Mouse (Mus musculus) Patski (cell line): ENCODE results near the gene Zmiz2. TPM values are rescaled to one million over a fixed set of nuclear protein-coding genes. Genes with fewer than 3 reads are reported as not detected.
A peak's percentile ranks its signal among the peaks of the same experiment; 100 is the strongest.
"Not testable (repeated sequence)": the region's sequence is repeated elsewhere in the genome, so short reads cannot be mapped to it uniquely, and the experiment has no call there.

Source experiments
- ATAC-seq: fragments of 100-300 bp; one replicate; pipeline ENCODE4 v1.8.0; 2021
- CTCF ChIA-PET: fragments of 350-600 bp; sonication (Branson Sonifier 250); formaldehyde crosslinking; loops from one replicate; lab custom pipeline; 2022; ENCODE audit warnings: inconsistent platforms; lab: Charles Lee
- POLR2A ChIA-PET: fragments of 350-600 bp; sonication (Branson Sonifier 250); formaldehyde crosslinking; loops from one replicate; lab custom pipeline; 2022; ENCODE audit warnings: antibody characterized with exemption, inconsistent platforms; lab: Charles Lee
- DNase-seq: peaks from one replicate; pipeline ENCODE4 v3.0.0-alpha.2; 2011; ENCODE audit warnings: low read depth, low spot score
- H3K27me3 ChIP-seq: fragments of 371-371 bp; one replicate; pipeline ENCODE4 v1.5.1; 2021
- CTCF ChIP-seq: fragments of 100-300 bp; IDR thresholded peaks from one replicate; pipeline ENCODE4 v1.5.1; 2021
- in situ Hi-C: fragments of 300-500 bp; cut with MboI; formaldehyde crosslinking; loops from 3 replicates; pipeline ENCODE4 v1.11.1; 2018; ENCODE audit warnings: low pct_unique_long_range_greater_than_20kb, mixed read lengths
- polyA plus RNA-seq: library from polyadenylated mRNA; unstranded; gene quantifications from one replicate; pipeline ENCODE4 v1.2.3, GENCODE M21; 2021

Zmiz2 gene
- polyA plus RNA-seq, 1 experiment from 2014 or later: 46.9 TPM

DNA sequence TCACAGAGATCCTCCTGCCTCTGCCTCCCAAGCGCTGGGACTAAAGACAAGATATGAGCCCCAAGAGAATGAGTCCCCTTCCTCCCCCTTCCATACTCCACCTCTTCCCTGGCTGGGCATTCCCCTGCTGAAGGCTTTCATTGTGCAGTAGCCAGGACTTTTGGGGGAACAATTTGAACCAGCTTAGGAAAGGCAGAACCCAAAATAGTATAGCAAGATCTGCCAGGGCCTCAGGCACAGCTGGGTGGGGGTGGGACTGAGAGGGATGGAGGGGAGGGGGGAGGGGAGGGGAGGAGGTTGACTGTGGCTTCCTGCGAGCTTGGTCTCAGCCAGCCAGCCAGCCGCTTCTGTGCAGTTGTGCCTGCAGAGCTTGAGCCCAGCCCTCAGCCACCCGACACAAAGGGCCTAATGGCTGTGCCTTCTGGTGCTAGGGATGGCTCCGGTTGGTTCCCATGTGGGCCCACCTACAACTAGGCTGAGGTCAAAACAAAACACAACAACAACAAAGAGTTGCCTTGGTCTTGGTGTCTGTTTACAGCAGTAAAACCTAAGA lies 21.3 kb downstream of the Zmiz2 start:
- in situ Hi-C loops: no loop called here
- CTCF ChIA-PET: interaction anchor here (3.7 kb wide), 1 partner anchor 9 kb away, joined by 32 read pairs; no protein-coding TSS in a partner anchor
- DNase-seq: no peak
- POLR2A ChIA-PET: no interaction called here
- no peak for TF ChIP-seq CTCF
- no peak for ATAC-seq
- no peaks in the 10 kb centered on the region for H3K27me3 ChIP-seq

- ChIA-PET CTCF (interaction anchor here (1.4 to 3.7 kb wide), 2 partner anchors 9 to 33 kb away, joined by 5 to 32 read pairs; no protein-coding TSS in a partner anchor), POLR2A (interaction anchor here (1.0 to 1.7 kb wide), 2 partner anchors 15 to 18 kb away, joined by 4 to 5 read pairs; no protein-coding TSS in a partner anchor)
- DNase-seq, in situ Hi-C loops, H3K27me3 ChIP-seq, ATAC-seq: not testable (repeated sequence)
These were observed 21.9 kb downstream of the Zmiz2 start for GRCm38 (mm10) chr11:6410755-6411154.

DNA sequence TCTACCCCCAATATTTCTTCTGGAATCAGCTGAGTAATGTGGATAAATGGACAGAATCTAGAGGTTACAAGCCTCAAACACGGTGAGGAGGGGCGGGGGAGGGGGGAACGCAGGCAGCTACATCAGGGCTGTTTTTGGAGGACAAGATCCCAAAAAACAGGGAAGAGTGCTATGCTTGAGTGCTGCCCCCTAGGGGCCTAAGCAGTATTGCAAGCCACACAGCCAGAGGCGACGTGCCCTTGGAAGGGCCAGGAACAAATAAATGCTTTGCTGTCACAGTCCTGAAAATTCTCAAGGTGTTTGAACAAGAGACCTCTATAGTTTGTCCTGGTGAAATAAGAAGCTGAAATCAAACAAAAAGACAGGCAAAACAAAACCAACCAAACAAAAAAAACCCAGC lies 22.8 kb downstream of the Zmiz2 start:
- ATAC-seq (no peak), DNase-seq (no peak)
- H3K27me3 ChIP-seq: no peaks in the 10 kb centered on the region
- in situ Hi-C loops: no loop called here
- ChIA-PET POLR2A (interaction anchor here (0.6 to 2.0 kb wide), 5 partner anchors 10 to 186 kb away, joined by 3 to 8 read pairs (median 5); no protein-coding TSS in a partner anchor), CTCF (interaction anchor here (1.0 to 3.7 kb wide), 11 partner anchors 10 to 107 kb away, joined by 3 to 32 read pairs (median 5); no protein-coding TSS in a partner anchor)
- TF ChIP-seq CTCF: peak; percentile 97

DNA sequence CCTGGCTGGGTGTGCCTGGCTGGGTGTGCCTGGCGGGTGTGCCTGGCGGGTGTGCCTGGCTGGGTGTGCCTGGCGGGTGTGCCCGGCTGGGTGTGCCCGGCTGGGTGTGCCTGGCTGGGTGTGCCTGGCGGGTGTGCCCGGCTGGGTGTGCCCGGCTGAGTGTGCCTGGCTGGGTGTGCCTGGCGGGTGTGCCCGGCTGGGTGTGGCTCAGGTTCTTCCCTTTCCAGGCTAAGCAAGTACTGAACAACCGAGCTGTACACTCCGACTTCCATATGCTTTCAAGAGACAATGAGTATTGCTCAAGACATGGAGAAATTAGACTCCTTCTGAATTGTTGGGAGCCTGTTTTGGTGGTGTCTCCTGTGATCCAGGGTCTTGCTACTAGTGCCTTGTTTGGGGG lies 24.4 kb downstream of the Zmiz2 start:
- DNase-seq (no peak), ATAC-seq (no peak)
- H3K27me3 ChIP-seq: no peaks in the 10 kb centered on the region
- TF ChIP-seq CTCF: no peak
- in situ Hi-C loops: no loop called here
- ChIA-PET CTCF (no interaction called here), POLR2A (no interaction called here)

- no peaks in the 10 kb centered on the region for H3K27me3 ChIP-seq
- ChIA-PET POLR2A (interaction anchor here (1.1 to 1.4 kb wide), 3 partner anchors 9 to 24 kb away, joined by 4 to 6 read pairs (median 4); no protein-coding TSS in a partner anchor), CTCF (interaction anchor here (1.0 kb wide), 1 partner anchor 9 kb away, joined by 6 read pairs; no protein-coding TSS in a partner anchor)
- TF ChIP-seq CTCF: no peak
- in situ Hi-C loops: no loop called here
- DNase-seq (no peak), ATAC-seq (peak; percentile 19)
These were observed 26.1 kb downstream of the Zmiz2 start, which contains the start of gene Ppia for GRCm38 (mm10) chr11:6414751-6415550. Gene Ppia, plus strand, starts transcription at chr11:6415443.

DNA sequence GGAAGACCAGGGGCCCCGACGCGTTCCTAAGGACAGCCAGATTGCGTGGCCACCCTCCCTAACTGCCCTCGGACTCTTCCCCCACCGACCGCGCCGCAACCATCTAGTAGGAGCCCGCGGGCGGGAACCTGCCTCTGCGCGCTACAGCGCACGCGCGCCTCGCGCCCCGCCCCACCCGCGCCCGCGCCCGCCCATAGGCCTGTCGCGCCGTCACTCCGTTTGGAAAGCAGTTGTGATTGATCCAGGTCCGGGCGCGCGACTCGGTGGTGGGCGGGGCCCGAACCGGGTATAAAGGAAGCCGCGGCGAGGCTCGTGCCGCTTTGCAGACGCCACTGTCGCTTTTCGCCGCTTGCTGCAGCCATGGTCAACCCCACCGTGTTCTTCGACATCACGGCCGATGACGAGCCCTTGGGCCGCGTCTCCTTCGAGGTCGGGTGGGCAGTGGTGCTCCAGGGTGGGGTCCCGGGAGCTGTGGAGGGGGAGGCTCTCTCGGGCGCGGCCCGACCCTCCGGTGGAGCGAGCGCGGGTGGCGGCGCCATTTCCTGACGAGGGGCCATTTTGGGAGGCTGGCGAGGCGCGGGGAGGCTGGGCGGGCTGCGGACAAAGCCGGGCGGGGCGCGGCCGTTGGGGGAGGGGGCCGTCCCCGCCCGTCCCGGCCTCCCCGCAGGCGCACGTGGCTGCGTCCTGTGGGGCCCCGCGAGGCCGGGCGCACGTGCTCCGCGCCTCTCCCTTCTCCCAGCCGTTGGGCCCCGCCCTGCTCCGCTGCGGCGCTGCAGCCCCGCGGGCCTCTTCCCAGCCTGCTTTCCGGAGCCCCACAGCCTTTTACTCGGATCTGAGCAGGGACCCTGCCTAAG lies 26.9 kb downstream of the Zmiz2 start:
- TF ChIP-seq CTCF: no peak
- ATAC-seq (peak; percentile 81), DNase-seq (peak; percentile 58)
- H3K27me3 ChIP-seq: no peaks in the 10 kb centered on the region
- ChIA-PET CTCF (no interaction called here), POLR2A (interaction anchor here (1.4 kb wide), 2 partner anchors 9 to 14 kb away, joined by 4 read pairs; no protein-coding TSS in a partner anchor)
- in situ Hi-C loops: no loop called here

- DNase-seq (no peak), ATAC-seq (peak; percentile 58)
- POLR2A ChIA-PET: no interaction called here
- H3K27me3 ChIP-seq: no peaks in the 10 kb centered on the region
- no peak for TF ChIP-seq CTCF
- CTCF ChIA-PET: interaction anchor here (2.7 to 5.4 kb wide), 2 partner anchors 16 to 20 kb away, joined by 14 to 28 read pairs; no protein-coding TSS in a partner anchor
- in situ Hi-C loops: no loop called here
These were observed 27.6 kb downstream of the Zmiz2 start for GRCm38 (mm10) chr11:6416405-6417034.

- ChIA-PET POLR2A (interaction anchor here (0.9 kb wide), 1 partner anchor 26 kb away, joined by 4 read pairs; no protein-coding TSS in a partner anchor), CTCF (interaction anchor here (2.7 to 5.4 kb wide), 2 partner anchors 15 to 19 kb away, joined by 14 to 28 read pairs; no protein-coding TSS in a partner anchor)
- in situ Hi-C loops: no loop called here
- H3K27me3 ChIP-seq: no peaks in the 10 kb centered on the region
- TF ChIP-seq CTCF: no peak
- no peak for ATAC-seq
- no peak for DNase-seq
These were observed 28.2 kb downstream of the Zmiz2 start for GRCm38 (mm10) chr11:6417069-6417468.

- no peak for DNase-seq
These were observed 28.6 kb downstream of the Zmiz2 start for GRCm38 (mm10) chr11:6417490-6417889.

More at GRCm38 (mm10) chr11:6417490-6417889, 28.6 kb downstream of the Zmiz2 start:
- POLR2A ChIA-PET: interaction anchor here (0.6 to 0.9 kb wide), 3 partner anchors 26 to 84 kb away, joined by 4 read pairs; no protein-coding TSS in a partner anchor
- CTCF ChIA-PET: interaction anchor here (2.7 to 5.4 kb wide), 2 partner anchors 15 to 19 kb away, joined by 14 to 28 read pairs; no protein-coding TSS in a partner anchor
- in situ Hi-C loops: no loop called here
- no peaks in the 10 kb centered on the region for H3K27me3 ChIP-seq
- no peak for ATAC-seq
- no peak for TF ChIP-seq CTCF
